Mouse (Mus musculus) lung, adult 2 months (tissue): ENCODE data around the gene 9530003J23Rik.

ENCODE experiments used
- CTCF ChIP-seq: fragments of 200-500 bp; IDR thresholded peaks from 2 replicates; pipeline ENCODE4 v1.5.1; 2011; ENCODE audit warnings: mild to moderate bottlenecking, low read length, control low read depth; ENCODE audit not compliant: insufficient read depth
- POLR2A ChIP-seq: fragments of 200-500 bp; IDR thresholded peaks from 2 replicates; pipeline ENCODE4 v1.6.1; 2011; ENCODE audit warnings: low read depth, mild to moderate bottlenecking, control low read depth, low read length, borderline replicate concordance; ENCODE audit errors: extremely low read depth

GRCm38 (mm10) chr10:117206070-117206469 is 32.4 kb downstream of the 9530003J23Rik start:
- TF ChIP-seq CTCF = no peak
- no peak for TF ChIP-seq POLR2A
